Mouse (Mus musculus): ENCODE data around the gene Gys1. TPM values are rescaled to one million over a fixed set of nuclear protein-coding genes. Genes with fewer than 3 reads are reported as not detected.
A peak's percentile ranks its signal among the peaks of the same experiment; 100 is the strongest.

The Gys1 gene
- polyA plus RNA-seq, 1 experiment from 2014 or later, result 28.7 TPM

- Histone ChIP-seq H3K4me3 (ENCODE audit: low read depth, low read length) (no peak within 1 kb of the TSS; the same call in 1 of the 2 replicates), H3K27me3 (ENCODE audit: control insufficient read depth, insufficient read depth, low read length) (peaks cover 32% of the 10 kb centered on the region), H3K36me3 (replicated peaks; ENCODE audit: control insufficient read depth, insufficient read depth, low read depth, low read length) (peaks cover 23% of the 10 kb centered on the region), H3K9me3 (replicated peaks; ENCODE audit: control insufficient read depth, low read length) (no peaks in the 10 kb centered on the region), H3K27ac (replicated peaks; ENCODE audit: low read depth, low read length) (no peak within 1 kb of the TSS), H3K4me2 (ENCODE audit: low read depth, low read length) (peak within 1 kb of the TSS; percentile 19; the same call in 1 of the 2 replicates), H3K9ac (replicated peaks; ENCODE audit: low read length) (no peak within 1 kb of the TSS), H3K4me1 (ENCODE audit: control insufficient read depth, insufficient read depth, low read length) (peaks cover 2% of the 10 kb centered on the region; the same call in 1 of the 2 replicates)
- no peak for DNase-seq (ENCODE audit: low spot score)
- WGBS, result 57% methylated on average over 6 of the region's 6 CpGs
- no peak for ATAC-seq (replicated peaks; ENCODE audit: insufficient number of reproducible peaks, low FRiP score, low TSS enrichment, low read depth)
These were observed 14.1 kb upstream of the Gys1 start, which contains the start of gene Lhb for GRCm38 (mm10) chr7:45420615-45420919. Gene Lhb, plus strand, starts transcription at chr7:45420820.

- Histone ChIP-seq H3K9ac (replicated peaks; ENCODE audit: low read length) (no peak overlapping the region), H3K27ac (replicated peaks; ENCODE audit: low read depth, low read length) (no peak overlapping the region), H3K4me2 (ENCODE audit: low read depth, low read length) (no peak overlapping the region), H3K36me3 (replicated peaks; ENCODE audit: control insufficient read depth, insufficient read depth, low read depth, low read length) (peaks cover 23% of the 10 kb centered on the region), H3K4me1 (ENCODE audit: control insufficient read depth, insufficient read depth, low read length) (no peaks in the 10 kb centered on the region; the same call in 1 of the 2 replicates), H3K27me3 (ENCODE audit: control insufficient read depth, insufficient read depth, low read length) (peaks cover 25% of the 10 kb centered on the region), H3K9me3 (replicated peaks; ENCODE audit: control insufficient read depth, low read length) (no peaks in the 10 kb centered on the region), H3K4me3 (ENCODE audit: low read depth, low read length) (no peak overlapping the region)
- DNase-seq (ENCODE audit: low spot score), result no peak
- WGBS, result 89% methylated on average over 14 of the region's 14 CpGs
- ATAC-seq (replicated peaks; ENCODE audit: insufficient number of reproducible peaks, low FRiP score, low TSS enrichment, low read depth), result no peak
These were observed 13.4 kb upstream of the Gys1 start for GRCm38 (mm10) chr7:45421194-45421593.

GRCm38 (mm10) chr7:45426556-45426955 is 8.1 kb upstream of the Gys1 start:
- Histone ChIP-seq H3K36me3 (replicated peaks; ENCODE audit: control insufficient read depth, insufficient read depth, low read depth, low read length) (peaks cover 24% of the 10 kb centered on the region), H3K27ac (replicated peaks; ENCODE audit: low read depth, low read length) (no peak overlapping the region), H3K4me1 (ENCODE audit: control insufficient read depth, insufficient read depth, low read length) (no peaks in the 10 kb centered on the region), H3K9ac (replicated peaks; ENCODE audit: low read length) (no peak overlapping the region), H3K27me3 (ENCODE audit: control insufficient read depth, insufficient read depth, low read length) (no peaks in the 10 kb centered on the region), H3K4me3 (ENCODE audit: low read depth, low read length) (no peak overlapping the region), H3K9me3 (replicated peaks; ENCODE audit: control insufficient read depth, low read length) (no peaks in the 10 kb centered on the region), H3K4me2 (ENCODE audit: low read depth, low read length) (no peak overlapping the region)
- no peak for DNase-seq (ENCODE audit: low spot score)
- 93% methylated on average over 8 of the region's 8 CpGs for WGBS
- no peak for ATAC-seq (replicated peaks; ENCODE audit: insufficient number of reproducible peaks, low FRiP score, low TSS enrichment, low read depth)

- peak overlapping the region; percentile 88 for H3K9ac ChIP-seq (replicated peaks; ENCODE audit: low read length)
- H3K27ac ChIP-seq (replicated peaks; ENCODE audit: low read depth, low read length), result peak overlapping the region; percentile 80
- ATAC-seq (replicated peaks; ENCODE audit: insufficient number of reproducible peaks, low FRiP score, low TSS enrichment, low read depth) (no peak), DNase-seq (ENCODE audit: low spot score) (no peak)
- peak overlapping the region; percentile 85 for H3K4me3 ChIP-seq (ENCODE audit: low read depth, low read length)
- 2% methylated on average over 7 of the region's 7 CpGs for WGBS
- H3K4me1 ChIP-seq (ENCODE audit: control insufficient read depth, insufficient read depth, low read length), result peaks cover 14% of the 10 kb centered on the region
- H3K27me3 ChIP-seq (ENCODE audit: control insufficient read depth, insufficient read depth, low read length), result no peaks in the 10 kb centered on the region
- H3K4me2 ChIP-seq (ENCODE audit: low read depth, low read length), result peak overlapping the region; percentile 95
- H3K36me3 ChIP-seq (replicated peaks; ENCODE audit: control insufficient read depth, insufficient read depth, low read depth, low read length), result peaks cover 2% of the 10 kb centered on the region
- H3K9me3 ChIP-seq (replicated peaks; ENCODE audit: control insufficient read depth, low read length), result no peaks in the 10 kb centered on the region
These were observed 825 bp upstream of the Gys1 start for GRCm38 (mm10) chr7:45433835-45434202.

- no peaks in the 10 kb centered on the region for H3K27me3 ChIP-seq (ENCODE audit: control insufficient read depth, insufficient read depth, low read length)
- peak overlapping the region; percentile 71 for H3K9ac ChIP-seq (replicated peaks; ENCODE audit: low read length)
- 3% methylated on average over 16 of the region's 16 CpGs for WGBS
- peak overlapping the region; percentile 69 for H3K4me2 ChIP-seq (ENCODE audit: low read depth, low read length)
- peaks cover 2% of the 10 kb centered on the region for H3K36me3 ChIP-seq (replicated peaks; ENCODE audit: control insufficient read depth, insufficient read depth, low read depth, low read length)
- ATAC-seq (replicated peaks; ENCODE audit: insufficient number of reproducible peaks, low FRiP score, low TSS enrichment, low read depth), result no peak; the same call in 1 of the 2 replicates
- H3K9me3 ChIP-seq (replicated peaks; ENCODE audit: control insufficient read depth, low read length), result no peaks in the 10 kb centered on the region
- no peak overlapping the region for H3K27ac ChIP-seq (replicated peaks; ENCODE audit: low read depth, low read length)
- peak; percentile 47 for DNase-seq (ENCODE audit: low spot score)
- peak overlapping the region; percentile 85 for H3K4me3 ChIP-seq (ENCODE audit: low read depth, low read length)
- peaks cover 14% of the 10 kb centered on the region for H3K4me1 ChIP-seq (ENCODE audit: control insufficient read depth, insufficient read depth, low read length)
These were observed 394 bp downstream of the Gys1 start for GRCm38 (mm10) chr7:45435038-45435437.

- Histone ChIP-seq H3K27me3 (ENCODE audit: control insufficient read depth, insufficient read depth, low read length) (no peaks in the 10 kb centered on the region), H3K36me3 (replicated peaks; ENCODE audit: control insufficient read depth, insufficient read depth, low read depth, low read length) (no peaks in the 10 kb centered on the region; the same call in 1 of the 2 replicates), H3K9ac (replicated peaks; ENCODE audit: low read length) (no peak overlapping the region; the same call in 1 of the 2 replicates), H3K4me2 (ENCODE audit: low read depth, low read length) (peak overlapping the region; percentile 13; the same call in 1 of the 2 replicates), H3K4me3 (ENCODE audit: low read depth, low read length) (no peak overlapping the region), H3K27ac (replicated peaks; ENCODE audit: low read depth, low read length) (no peak overlapping the region), H3K4me1 (ENCODE audit: control insufficient read depth, insufficient read depth, low read length) (peaks cover 14% of the 10 kb centered on the region), H3K9me3 (replicated peaks; ENCODE audit: control insufficient read depth, low read length) (no peaks in the 10 kb centered on the region)
- ATAC-seq (replicated peaks; ENCODE audit: insufficient number of reproducible peaks, low FRiP score, low TSS enrichment, low read depth) (no peak), DNase-seq (ENCODE audit: low spot score) (no peak)
- WGBS, result 95% methylated on average over 5 of the region's 5 CpGs
These were observed 1.8 kb downstream of the Gys1 start for GRCm38 (mm10) chr7:45436444-45436843.

GRCm38 (mm10) chr7:45437046-45437445 is 2.4 kb downstream of the Gys1 start:
- H3K27ac ChIP-seq (replicated peaks; ENCODE audit: low read depth, low read length), result no peak overlapping the region
- DNase-seq (ENCODE audit: low spot score), result peak; percentile 64
- no peak overlapping the region; the same call in 1 of the 2 replicates for H3K9ac ChIP-seq (replicated peaks; ENCODE audit: low read length)
- no peaks in the 10 kb centered on the region for H3K27me3 ChIP-seq (ENCODE audit: control insufficient read depth, insufficient read depth, low read length)
- no peak overlapping the region for H3K4me3 ChIP-seq (ENCODE audit: low read depth, low read length)
- no peak for ATAC-seq (replicated peaks; ENCODE audit: insufficient number of reproducible peaks, low FRiP score, low TSS enrichment, low read depth)
- no peaks in the 10 kb centered on the region; the same call in 1 of the 2 replicates for H3K36me3 ChIP-seq (replicated peaks; ENCODE audit: control insufficient read depth, insufficient read depth, low read depth, low read length)
- WGBS, result 18% methylated on average over 6 of the region's 6 CpGs
- H3K4me1 ChIP-seq (ENCODE audit: control insufficient read depth, insufficient read depth, low read length), result peaks cover 14% of the 10 kb centered on the region
- H3K9me3 ChIP-seq (replicated peaks; ENCODE audit: control insufficient read depth, low read length), result no peaks in the 10 kb centered on the region
- H3K4me2 ChIP-seq (ENCODE audit: low read depth, low read length), result 0 out of 2 replicates have a peak overlapping the region, but pooled peaks have one; percentile 16

GRCm38 (mm10) chr7:45437521-45438276 is 3.1 kb downstream of the Gys1 start, which contains the start of gene Ruvbl2:
Gene Ruvbl2, minus strand, starts transcription at chr7:45438096.
- peak; percentile 66 for DNase-seq (ENCODE audit: low spot score)
- Histone ChIP-seq H3K36me3 (replicated peaks; ENCODE audit: control insufficient read depth, insufficient read depth, low read depth, low read length) (no peaks in the 10 kb centered on the region; the same call in 1 of the 2 replicates), H3K9me3 (replicated peaks; ENCODE audit: control insufficient read depth, low read length) (no peaks in the 10 kb centered on the region), H3K27me3 (ENCODE audit: control insufficient read depth, insufficient read depth, low read length) (no peaks in the 10 kb centered on the region), H3K4me3 (ENCODE audit: low read depth, low read length) (no peak within 1 kb of the TSS), H3K4me1 (ENCODE audit: control insufficient read depth, insufficient read depth, low read length) (peaks cover 14% of the 10 kb centered on the region), H3K9ac (replicated peaks; ENCODE audit: low read length) (no peak within 1 kb of the TSS; the same call in 1 of the 2 replicates), H3K27ac (replicated peaks; ENCODE audit: low read depth, low read length) (no peak within 1 kb of the TSS), H3K4me2 (ENCODE audit: low read depth, low read length) (peak within 1 kb of the TSS; percentile 23)
- 22% methylated on average over 19 of the region's 19 CpGs for WGBS
- ATAC-seq (replicated peaks; ENCODE audit: insufficient number of reproducible peaks, low FRiP score, low TSS enrichment, low read depth), result no peak

All from embryonic facial prominence, embryonic 11.5 days (tissue).